Mouse (Mus musculus): ENCODE measurements at regions not wholly inside any gene's neighbourhood (a gene's known extent, or its start where the extent isn't known, plus 50 kb on each side); places are given as distances from the start of the nearest gene placed in this dataset.

DNA sequence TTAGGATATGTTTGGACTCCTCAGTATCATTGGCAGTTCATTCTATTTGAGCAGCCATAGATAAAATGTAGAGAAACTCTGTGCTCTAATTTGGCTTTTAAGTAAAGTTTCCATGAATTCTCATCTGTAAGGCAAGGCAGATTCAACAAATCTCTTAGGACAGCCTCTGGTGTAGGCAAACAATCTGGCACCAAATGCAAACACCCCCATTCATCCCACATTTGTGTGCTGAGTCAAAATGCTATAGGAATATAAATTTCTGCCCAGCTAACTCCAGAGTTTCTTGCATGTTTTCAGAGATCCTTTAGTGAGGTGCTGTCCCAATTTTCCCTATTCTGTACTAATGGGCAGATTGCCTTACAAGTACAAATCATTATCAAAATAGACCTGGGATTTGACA, 695.7 kb upstream of the Kif18a start:
- no peak for DNase-seq (ENCODE audit: low spot score)

DNA sequence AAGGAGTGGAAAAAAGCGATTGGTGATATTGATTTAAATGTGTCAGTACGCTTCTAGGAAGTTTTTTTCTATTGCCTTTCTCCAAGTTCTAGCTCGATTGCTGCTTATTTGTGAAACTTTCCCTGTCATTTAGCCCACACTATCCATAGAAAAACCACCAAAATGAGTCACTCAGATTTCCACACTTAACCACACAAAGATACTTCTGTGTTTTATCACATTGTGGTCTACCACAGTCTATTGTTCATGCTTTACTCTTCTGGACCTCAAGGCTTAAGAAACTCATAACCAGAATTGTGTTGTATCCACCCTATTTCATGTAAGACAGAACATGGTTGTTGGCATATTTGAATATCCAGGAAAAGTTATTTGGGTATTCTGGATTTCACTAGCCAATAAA, 687.0 kb upstream of the Kif18a start:
- DNase-seq (ENCODE audit: low spot score) = no peak

DNA sequence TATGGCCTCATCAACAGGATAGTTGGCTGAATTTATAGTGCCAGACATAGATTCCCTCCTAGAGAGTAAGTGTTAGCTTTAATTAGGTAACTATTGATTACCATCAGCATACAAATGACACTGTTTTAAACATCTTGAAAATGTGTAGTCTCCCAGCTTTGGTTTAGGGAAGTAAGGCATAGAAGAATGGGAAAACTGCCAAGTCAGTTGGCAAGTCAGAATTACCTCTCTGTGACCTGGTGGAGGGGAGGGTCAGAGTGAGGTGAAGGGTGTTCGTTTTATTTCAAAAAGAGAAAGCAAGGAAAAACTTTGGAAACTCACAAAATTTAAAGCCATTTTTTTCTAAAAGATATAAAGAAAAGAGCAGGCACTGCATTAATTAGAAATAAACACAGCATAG, 680.2 kb upstream of the Kif18a start:
- DNase-seq (ENCODE audit: low spot score) = no peak

- no peak for DNase-seq (ENCODE audit: low spot score)
Measured at GRCm38 (mm10) chr2:108619580-108619979, 661.0 kb upstream of the Kif18a start.

DNA sequence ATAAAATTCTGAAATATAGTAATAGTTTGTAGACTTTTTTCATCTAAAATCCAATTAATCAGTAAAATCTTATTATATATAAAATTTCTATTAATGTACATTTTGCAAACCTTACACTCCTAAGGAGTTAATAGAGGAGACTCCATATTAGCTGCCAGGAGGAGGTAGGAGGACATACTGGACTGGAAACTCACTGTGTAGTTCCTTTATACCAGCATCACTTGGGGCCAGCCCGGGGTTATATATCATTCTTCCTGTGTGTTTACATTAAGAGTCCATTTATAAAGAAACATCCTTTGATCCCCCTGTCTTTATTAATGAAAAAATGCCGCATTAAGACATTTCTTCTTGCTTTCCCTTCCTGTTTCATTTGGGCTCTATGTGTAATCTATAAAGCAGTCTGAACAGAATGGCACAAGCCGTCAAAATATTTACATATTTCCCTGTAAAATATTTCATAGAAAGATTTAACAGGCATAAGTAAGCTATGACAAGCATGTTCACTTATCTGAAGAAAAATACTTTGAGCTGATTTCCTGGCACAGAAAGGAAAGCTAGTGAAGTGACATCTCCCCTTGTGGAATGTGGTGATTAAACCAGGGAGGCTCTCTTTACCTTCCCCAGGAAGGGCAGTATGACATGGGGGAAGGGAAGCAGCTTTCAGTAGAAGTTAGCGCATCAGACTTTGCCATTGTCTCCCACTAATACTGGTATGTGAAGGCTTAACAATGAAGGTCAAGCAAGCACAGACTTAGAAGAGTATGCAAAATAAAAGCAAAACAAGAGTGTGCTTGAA, 658.0 kb upstream of the Kif18a start:
- DNase-seq (ENCODE audit: low spot score) = no peak

DNA sequence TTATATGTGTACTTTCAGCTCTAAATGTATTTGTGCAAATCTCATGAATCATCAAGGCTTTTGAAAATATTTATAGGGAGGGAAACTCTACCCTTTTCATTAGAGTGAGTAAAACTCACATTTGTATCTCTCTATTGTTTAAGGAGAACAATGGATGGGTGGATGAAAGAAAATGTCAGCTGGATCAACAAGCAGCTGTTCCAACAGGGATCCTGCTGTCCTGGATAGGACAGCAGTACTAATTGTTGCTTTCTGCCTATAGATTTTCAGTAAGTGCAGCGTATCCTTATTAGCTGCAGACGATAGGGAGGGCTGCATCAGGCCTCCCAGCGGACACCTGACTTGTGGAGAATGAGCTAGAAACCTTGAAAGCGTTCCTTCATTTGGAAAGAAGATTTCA, 644.9 kb upstream of the Kif18a start:
- no peak for DNase-seq (ENCODE audit: low spot score)

DNA sequence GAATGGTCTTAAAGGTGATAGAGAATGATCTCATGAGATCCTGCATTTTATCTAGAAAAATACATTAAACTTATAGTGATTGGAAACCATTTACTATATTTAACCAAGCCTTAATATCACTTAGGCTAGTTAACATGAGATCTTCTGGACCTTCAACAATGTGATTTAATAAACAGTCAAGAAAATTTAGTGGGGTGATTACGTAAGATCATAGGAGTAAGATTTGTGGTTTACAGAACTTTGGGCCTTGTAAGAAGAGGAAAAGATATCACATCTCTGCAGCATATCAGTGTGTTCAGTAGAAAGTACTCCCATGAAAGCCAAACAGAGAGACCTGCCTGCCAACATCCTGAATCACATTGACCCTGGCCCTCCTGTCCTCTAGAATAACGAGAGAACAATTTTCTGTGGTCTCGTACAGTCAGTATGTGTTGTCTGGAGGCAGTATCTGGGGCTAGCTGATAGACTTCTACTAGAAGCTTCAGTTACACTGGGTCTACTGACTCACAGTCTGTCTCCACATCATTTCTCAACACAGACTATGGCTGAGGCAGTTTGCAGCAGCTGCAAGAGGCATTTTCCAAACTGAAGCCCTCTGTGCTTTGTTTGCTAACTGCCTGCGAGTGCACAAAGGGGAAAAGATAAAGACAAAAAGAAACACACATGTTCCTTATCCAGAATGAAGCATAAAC, 619.7 kb upstream of the Kif18a start:
- DNase-seq (ENCODE audit: low spot score) = no peak

DNA sequence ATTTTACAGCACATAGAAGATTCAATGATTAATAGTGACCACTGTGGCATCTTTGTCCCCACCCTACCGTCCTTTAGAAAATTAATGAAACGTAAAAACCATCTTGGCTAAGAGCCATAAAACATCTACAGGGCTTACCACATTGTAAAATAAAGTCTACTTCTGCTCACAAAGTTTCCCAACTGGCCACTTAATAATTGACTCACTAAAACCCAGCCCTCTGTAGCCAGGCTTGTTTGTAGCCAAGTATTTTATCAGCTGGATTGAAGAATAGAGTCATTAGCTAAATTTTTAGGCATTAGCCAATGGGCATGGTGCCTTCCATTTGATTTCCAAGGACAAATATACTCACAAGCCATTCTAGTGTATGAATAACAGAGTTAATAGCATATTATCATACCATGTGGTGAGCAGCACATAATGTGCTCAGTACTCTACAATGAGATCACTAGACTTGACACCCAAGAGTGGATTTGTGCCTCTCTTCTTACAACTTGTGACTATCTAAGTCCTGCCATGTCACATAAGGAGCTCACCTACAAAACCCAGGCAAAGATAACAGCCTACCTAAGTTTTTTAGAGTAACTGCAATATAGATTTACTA, 602.7 kb upstream of the Kif18a start:
- DNase-seq (ENCODE audit: low spot score) = no peak

GRCm38 (mm10) chr2:108681574-108681973, 599.0 kb upstream of the Kif18a start:
- no peak for DNase-seq (ENCODE audit: low spot score)

DNA sequence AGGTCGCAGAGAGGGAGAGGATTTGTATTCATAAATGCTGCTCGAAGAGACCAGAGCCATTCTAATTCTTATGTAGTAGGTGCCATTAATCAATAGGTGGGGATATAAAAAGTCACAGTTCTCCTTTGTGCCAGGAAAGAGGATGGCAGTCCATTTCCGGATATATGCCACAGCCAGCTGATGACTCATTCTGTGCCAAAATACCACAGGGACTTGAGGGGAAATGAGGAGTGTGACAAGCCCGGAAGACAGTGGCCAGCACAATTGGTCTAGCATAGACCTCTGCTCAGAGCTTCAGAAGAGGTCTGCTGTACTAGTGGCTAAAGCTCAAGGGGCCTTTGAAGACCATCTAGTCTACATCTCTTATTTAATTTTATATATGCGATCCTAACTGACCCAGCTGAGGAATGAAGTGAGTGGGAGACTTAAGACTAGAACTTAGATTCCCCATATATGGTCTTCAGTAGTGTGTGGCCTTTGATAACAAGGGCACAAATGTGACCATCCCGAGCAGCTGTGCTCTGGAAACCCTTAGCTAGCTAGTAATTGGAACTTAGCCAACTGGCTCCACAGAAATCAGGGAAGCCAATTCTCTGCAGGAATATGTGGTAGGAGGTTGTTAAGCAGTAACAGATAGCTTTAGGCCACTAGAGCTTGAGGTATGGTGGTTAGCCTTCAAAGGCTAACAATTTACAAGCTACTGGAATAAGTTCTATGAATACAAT, 594.4 kb upstream of the Kif18a start:
- DNase-seq (ENCODE audit: low spot score) = no peak

- peak; percentile 36 for DNase-seq (ENCODE audit: low spot score)
Measured at GRCm38 (mm10) chr2:108690091-108690490, 590.4 kb upstream of the Kif18a start.

DNA sequence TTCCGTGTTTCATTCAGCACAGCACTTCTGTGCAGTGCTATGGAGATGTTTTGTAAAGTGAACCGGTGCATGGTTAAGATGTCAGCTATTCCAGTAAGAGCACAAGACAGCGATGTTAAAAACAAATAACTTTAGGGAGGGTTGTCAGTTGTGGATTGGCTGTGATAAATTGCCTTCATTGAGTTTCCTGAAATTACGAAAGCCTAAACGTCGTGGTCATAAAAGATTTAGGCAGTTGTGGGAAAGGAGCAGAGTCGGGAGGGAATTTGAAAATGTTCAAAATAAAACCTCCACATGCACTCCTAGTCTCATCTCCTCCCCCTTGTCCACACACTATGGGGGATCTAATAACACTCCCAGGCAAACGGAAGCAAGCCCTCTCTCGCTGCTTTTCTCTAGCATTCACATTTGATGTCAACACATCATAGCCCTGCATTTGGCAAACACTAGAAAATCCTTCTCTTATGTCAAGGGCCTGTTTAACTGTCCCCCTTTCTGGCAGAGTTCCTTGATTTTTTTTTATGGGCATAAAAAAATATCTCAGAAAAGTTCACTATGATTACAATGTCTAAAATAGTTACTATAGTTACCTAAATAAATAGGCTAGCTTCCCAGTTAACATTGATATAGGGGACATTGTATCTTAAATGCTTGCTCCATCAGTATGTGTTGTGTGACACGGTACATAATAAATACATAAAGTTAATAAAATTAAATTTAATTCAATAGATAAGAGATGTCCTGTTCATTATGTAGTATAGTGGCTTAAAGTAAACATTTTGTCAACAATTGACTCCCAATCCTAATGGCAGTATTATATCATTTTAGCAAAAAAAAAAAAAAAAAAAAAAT, 589.2 kb upstream of the Kif18a start:
- DNase-seq (ENCODE audit: low spot score) = no peak

DNA sequence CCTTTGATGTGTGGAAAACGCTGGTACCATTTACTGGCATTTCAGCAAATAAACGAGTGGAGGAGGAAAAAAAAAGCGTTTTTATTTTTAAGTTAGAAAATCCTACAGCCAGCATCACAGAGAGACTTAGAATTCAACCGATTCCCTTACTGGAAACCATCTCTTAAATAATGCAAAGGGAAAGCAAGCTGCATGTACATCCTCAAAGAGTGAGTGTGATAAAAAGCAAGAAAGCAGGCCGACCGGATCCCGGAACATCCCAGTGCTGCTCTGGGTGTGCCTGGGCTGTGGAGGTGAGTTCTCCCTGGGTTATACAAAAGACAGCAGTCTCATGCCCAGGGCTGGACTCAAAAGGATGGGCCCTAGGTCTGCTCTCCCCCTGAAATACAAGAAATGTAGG, 579.2 kb upstream of the Kif18a start:
- DNase-seq (ENCODE audit: low spot score) = no peak

GRCm38 (mm10) chr2:108707856-108708855, 572.4 kb upstream of the Kif18a start:
- DNase-seq (ENCODE audit: low spot score) = no peak

DNA sequence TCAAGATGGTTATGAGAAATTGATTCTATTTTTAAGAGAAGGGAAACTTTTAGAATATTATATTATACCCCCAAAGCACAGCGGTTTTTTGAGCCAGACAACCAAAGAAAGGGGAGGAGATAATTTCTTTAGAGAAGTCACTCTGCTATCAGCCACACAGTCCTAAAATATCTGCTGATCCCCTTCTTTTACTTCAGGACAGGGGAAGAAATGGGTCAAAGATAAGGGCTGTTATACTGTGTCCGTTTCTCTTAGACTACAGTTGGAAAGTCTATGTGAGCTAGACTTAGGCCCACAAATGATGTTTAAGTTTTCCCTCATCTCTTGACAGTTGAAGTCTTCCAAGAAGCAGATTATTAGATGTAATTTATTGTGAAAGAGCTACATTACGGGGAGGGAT, 538.5 kb upstream of the Kif18a start:
- no peak for DNase-seq (ENCODE audit: low spot score)

GRCm38 (mm10) chr2:108743511-108743910, 537.0 kb upstream of the Kif18a start:
- no peak for DNase-seq (ENCODE audit: low spot score)

- DNase-seq (ENCODE audit: low spot score) = no peak
Measured at GRCm38 (mm10) chr2:108744797-108745196, 535.7 kb upstream of the Kif18a start.

DNA sequence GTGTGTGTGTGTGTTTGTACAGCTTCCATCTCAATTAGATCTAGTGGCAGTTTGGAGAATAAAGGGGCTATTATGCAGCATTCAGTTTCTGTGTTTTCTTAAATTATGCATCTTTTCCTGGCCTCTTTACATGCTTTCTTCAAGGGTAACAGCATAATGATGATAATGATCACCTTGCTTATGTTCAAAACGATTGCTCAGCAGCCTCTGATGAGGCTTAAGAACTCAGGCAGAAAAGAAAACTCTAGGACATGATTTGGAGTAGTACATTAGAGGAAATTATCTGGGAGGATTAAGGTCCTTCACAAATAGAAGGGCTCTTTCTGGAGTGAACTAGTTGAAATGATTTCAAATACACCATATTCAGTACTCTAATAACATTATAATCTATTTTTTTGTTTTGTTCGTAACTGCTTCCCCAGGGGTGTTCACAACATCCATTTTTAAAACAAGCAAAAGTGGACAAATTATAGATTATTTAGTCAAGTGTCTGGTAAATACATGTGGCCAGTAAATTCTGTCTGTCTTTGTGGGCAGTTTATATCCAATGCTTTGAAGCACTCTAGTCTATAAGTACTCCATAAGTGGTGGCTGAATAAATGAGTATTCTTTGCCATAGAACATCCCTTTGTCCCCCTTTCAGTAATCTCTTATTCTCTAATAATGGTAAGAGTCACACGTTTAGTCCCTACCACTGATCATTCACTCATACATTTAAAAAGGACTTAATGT, 526.9 kb upstream of the Kif18a start:
- DNase-seq (ENCODE audit: low spot score) = no peak

DNA sequence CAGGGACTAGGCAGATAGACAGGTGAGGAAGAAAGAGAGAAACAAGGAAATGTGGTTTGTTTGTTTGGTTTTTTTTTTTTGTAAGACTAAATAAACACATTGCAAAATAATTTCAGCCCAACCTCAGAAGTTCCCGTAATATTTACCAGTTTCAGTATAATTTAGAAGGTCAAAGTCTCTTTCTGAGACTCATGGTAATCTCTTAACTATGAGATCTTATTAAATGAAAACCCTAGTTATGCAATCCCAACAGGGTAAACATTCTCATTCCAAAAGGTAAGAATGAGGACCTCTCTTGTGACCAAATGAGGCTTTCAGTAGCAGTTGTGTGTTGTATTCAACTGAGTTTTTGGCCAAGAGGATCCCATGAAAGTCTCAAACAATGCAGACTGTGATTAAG, 524.7 kb upstream of the Kif18a start:
- no peak for DNase-seq (ENCODE audit: low spot score)

DNA sequence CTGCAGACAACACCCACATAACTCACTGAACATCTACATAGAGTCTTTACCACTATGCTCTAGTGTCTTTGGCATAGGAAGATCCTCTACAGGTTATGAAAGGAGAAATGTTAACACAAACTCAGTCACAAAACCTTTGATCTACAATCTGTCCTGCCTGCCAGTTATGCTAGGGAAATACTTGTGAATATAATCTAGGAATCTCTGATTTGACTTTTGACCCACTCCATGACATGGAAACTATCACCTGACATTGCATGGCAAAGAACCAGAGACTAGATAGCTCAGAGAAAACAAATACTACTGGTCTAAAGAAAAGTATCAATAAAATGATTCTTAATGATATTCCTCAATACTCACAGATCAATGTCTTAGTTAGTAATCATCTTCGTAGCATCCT, 524.3 kb upstream of the Kif18a start:
- no peak for DNase-seq (ENCODE audit: low spot score)
